8 mouse cellular contexts compared by ENCODE assay signal in the genomic region with DNA sequence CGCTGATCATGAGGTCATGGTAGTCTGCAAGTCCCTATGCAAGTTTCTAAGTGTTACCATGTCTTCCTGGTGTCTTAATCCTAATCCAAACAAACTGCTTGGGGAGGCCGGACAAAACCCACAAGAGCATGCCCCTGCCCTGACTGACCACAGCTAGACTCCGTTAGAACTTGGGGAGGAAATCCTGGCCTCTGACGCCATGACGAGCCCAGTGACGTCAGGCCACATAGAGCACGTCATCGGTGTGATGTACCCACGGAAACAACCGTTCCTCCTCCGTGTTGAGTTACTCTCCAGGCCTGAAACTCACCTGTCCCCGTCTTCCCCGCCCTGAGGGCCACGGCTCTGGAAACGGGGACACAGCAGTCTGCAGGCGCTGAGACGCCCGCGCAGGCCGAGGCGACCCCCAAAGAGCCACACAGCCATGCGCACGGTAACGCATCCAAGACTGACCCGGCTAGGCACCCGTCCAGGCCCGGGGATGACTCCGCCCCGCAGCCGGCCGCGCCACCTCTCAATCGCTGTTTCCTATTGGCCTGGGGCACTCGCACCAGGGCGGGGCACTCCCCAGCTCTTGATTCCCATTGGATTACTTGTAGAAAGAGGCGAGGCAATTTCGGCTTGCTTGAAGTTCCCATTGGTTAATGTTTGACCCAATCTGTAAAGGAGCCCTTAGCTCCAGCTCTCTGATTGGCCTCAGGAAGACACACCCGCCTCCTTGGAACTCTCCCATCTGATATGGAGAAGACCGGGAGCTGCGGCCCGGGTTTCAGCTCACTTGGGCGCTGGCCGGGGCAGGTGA. TPM values are rescaled to one million over a fixed set of nuclear protein-coding genes. Genes with fewer than 3 reads are reported as not detected.
DNase-seq lines count a peak whose midpoint lies in the region; ATAC-seq lines count a peak whose summit lies in the region.

A gene (minus strand): TSS at position 495 of the 802 bp plus-strand sequence.
A gene (plus strand): TSS at position 704 of the 802 bp plus-strand sequence.

- 2% methylated on average over 43 of the region's 43 CpGs for WGBS in lung, embryonic 16.5 days

- peak; percentile 98 for DNase-seq in MEL-GATA-1-ER (ENCODE audit: extremely low read depth, low read depth)
- DNase-seq in cerebellum, adult 8-10 months, result peak; percentile 99
- peak; percentile 98 for DNase-seq in forelimb bud, embryonic 11.5 days (ENCODE audit: low read depth, low spot score)
- DNase-seq in layer of hippocampus, adult 9-10 months (ENCODE audit: low spot score), result peak; percentile 99
- DNase-seq in ovary, postnatal 10 days (ENCODE audit: low spot score), result peak; percentile 98
- DNase-seq in thymus, postnatal 10 days (ENCODE audit: low spot score in 2 of 2), result peak; percentile 95 to 96

- ATAC-seq in hematopoietic stem cell, adult 5-6 weeks (replicated peaks in 1 of 2; ENCODE audit: insufficient read depth in 1 of 2, low FRiP score in 2 of 2, low TSS enrichment in 1 of 2, low read depth in 1 of 2, poor library complexity in 2 of 2, severe bottlenecking in 2 of 2), result peak; percentile 97 to 99
- ATAC-seq in lung, embryonic 16.5 days (ENCODE audit: low read depth), result peak; percentile 98

- H3K4me2 ChIP-seq in lung, embryonic 16.5 days (ENCODE audit: low read depth, low read length), result peak within 1 kb of the TSS; percentile 89

- H3K4me3 ChIP-seq in lung, embryonic 16.5 days (ENCODE audit: low read length), result peak within 1 kb of the TSS; percentile 95

- peaks cover 13% of the 10 kb centered on the region for H3K4me1 ChIP-seq in lung, embryonic 16.5 days (replicated peaks; ENCODE audit: control insufficient read depth, insufficient read depth, low read length)

- H3K9ac ChIP-seq in lung, embryonic 16.5 days (ENCODE audit: low read length), result peak within 1 kb of the TSS; percentile 88

- H3K36me3 ChIP-seq in lung, embryonic 16.5 days (ENCODE audit: control insufficient read depth, insufficient read depth, low read length), result peaks cover 7% of the 10 kb centered on the region

- H3K27me3 ChIP-seq in lung, embryonic 16.5 days (ENCODE audit: control insufficient read depth, insufficient read depth, low read depth, low read length), result no peaks in the 10 kb centered on the region

- peak within 1 kb of the TSS; percentile 53 for H3K27ac ChIP-seq in lung, embryonic 16.5 days (ENCODE audit: low read length)

- H3K9me3 ChIP-seq in lung, embryonic 16.5 days (ENCODE audit: control insufficient read depth, low read length), result no peaks in the 10 kb centered on the region

RNA-seq across cellular contexts. Expression of the first gene that starts in this region (rescaled TPM):
- total RNA-seq in hematopoietic stem cell, adult 5-6 weeks (2017), result 7.8 and 11.1 TPM in 2 replicates
- polyA plus RNA-seq in lung, embryonic 16.5 days (2015; fragmentation: Nextera tagmentation; extraction: Ambion mirVana), result 29.8 and 31.7 TPM in 2 replicates

RNA-seq across cellular contexts. Expression of the second gene that starts in this region (rescaled TPM):
- 4.3 and 7.9 TPM in 2 replicates for total RNA-seq in hematopoietic stem cell, adult 5-6 weeks (2017)
- 31.1 and 36.1 TPM in 2 replicates for polyA plus RNA-seq in lung, embryonic 16.5 days (2015; fragmentation: Nextera tagmentation; extraction: Ambion mirVana)

Comparison
In these comparisons a context has a peak if more than half of its experiments do, and no peak if none do; other contexts are left out.
1. Peak in every context shown above with its lines: DNase-seq, ATAC-seq, H3K4me3 ChIP-seq and H3K27ac ChIP-seq.